Mouse (Mus musculus) lung, postnatal 14 days (tissue): ENCODE measurements around the gene Klhdc3.

ENCODE experiments used
- DNase-seq: peaks from one replicate; pipeline ENCODE4 v3.0.0; 2021

Gene Klhdc3

GRCm38 (mm10) chr17:46680760-46681373, at the start of gene Klhdc3:
Gene Klhdc3, minus strand, starts transcription at chr17:46680914.
- DNase-seq: peak; percentile 98

GRCm38 (mm10) chr17:46728904-46729318, 48.2 kb upstream of the Klhdc3 start, which contains the start of gene Gnmt:
Gene Gnmt, minus strand, starts transcription at chr17:46729168.
- DNase-seq: peak; percentile 62

DNA sequence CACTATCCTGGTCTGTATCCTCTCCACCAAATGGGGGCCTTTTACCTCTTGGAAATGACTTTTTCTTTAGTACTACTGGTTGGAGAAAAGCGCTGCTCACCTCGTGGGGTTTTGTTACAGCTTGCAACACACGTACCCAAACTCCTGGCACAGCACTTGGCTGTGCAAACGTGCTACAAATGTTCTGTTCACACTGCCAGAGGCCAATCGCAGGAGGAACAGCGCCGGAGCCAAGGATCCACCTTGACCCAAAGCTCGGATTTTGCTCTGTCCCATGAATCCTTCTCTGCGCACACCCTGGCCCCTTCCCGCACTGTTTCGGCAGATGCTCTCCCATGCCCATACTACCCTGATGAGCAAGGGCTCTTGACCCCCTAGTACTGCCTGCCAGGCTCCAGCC, 47.8 kb upstream of the Klhdc3 start:
- no peak for DNase-seq

DNA sequence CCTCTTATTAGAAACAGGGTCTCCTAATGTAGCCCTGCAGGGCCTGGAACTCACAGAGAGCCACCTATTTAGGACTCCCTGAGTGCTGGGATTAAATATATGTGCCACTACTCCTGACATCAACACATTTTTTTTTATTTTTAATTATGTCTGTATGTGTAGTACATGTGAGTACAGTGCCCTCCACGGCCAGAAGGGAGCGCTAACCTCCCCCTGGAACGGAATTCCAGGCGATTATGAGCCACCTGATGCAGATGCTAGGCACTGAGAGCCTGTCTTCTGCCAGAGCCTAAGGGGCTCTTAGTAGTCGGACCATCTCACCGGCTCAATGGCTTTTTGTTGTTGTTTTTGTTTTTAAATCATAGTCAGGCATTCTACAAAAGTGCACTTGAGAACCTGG, 47.3 kb upstream of the Klhdc3 start:
- DNase-seq: peak; percentile 51

DNA sequence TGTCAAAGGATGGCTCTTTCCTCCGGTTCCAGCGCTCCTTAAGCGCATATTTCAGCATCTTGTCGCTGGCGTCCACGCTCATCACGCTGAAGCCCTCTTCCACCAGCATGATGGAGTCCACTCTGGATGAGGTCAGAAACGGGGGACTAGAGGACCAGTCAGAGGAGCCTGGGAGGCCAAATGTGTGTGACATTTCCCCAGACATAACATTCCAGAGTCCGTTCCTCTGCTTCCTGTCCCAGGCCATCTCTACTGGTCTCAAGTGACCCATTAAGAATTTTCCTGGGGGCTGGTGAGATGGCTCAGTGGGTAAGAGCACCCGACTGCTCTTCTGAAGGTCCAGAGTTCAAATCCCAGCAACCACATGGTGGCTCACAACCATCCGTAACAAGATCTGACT, 46.6 kb upstream of the Klhdc3 start:
- no peak for DNase-seq

- no peak for DNase-seq
Observed at GRCm38 (mm10) chr17:46725731-46726645, 45.3 kb upstream of the Klhdc3 start.

DNA sequence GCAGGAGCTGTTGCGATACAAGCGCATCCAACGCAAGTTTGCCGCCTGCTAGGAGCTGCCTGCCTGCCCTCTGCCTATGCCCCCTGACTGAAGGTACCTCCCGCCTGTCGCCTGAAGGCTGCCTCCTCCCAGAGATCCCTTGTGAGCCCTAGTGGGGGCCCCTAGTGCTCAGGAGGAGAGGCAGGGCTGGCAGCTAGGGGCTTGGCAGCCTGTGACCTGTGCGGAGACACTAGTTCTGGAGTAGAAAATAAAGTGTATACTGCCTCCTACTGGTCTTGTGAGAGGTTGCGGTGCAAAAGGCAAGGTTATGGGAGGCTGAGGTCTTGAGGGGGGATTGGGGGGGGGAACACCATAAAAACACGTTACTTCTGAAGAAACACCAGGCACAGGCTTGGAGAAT, 44.6 kb upstream of the Klhdc3 start:
- DNase-seq: no peak

GRCm38 (mm10) chr17:46724477-46725084, 43.9 kb upstream of the Klhdc3 start:
- DNase-seq: no peak

DNA sequence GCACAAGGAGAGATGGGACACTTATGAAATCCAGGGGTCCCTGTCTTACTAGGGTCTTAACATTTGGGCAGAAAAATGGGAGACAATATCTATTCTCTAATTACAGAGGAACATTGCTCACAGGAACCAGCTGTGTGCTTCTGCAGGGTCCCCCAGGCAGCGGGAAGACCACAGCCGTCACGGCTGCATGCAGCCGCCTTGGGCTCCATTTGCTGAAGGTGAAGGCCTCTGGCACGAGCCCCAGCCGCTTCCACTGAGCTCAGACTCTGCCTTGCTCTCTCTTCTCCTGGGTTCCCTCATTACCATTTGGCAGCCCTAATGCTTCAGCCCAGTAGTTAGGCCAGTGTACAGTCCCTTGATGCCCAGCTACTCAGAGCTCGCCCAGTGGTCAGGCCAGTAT, 40.4 kb upstream of the Klhdc3 start:
- no peak for DNase-seq

DNA sequence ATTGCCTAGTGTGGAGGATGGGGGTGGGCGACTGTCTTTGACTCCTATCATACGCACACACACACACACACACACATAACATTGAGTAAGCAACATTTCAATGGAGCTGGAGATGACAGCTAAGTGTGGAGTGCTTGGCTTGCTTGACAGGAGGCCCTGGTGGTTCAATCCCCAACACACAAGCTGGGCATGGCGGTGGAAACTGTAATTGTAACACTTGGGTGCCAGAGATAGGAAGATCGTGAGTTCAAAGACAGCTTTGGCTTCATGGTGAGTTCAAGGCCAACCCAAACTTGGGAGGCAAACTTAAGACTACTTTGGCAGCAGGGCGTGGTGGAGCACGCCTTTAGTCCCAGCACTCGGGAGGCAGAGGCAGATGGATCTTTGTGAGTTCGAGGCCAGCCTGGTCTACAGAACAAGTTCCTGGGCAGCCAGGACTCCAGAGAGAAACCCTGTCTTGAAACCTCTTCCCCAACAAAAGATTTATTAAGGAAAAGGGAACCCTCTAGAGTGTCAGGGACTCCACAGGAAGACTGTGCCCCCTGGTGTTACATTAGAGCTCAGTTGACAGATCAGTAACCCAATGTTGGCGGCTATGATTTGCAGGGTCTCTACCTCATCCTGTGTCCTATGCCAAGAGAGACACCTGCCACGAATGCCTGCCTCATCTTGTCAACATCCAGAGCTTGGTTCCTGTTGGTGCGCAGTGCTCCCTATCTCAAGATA, 34.2 kb upstream of the Klhdc3 start:
- DNase-seq: peak; percentile 29

GRCm38 (mm10) chr17:46713849-46714248, 33.1 kb upstream of the Klhdc3 start:
- DNase-seq: no peak

GRCm38 (mm10) chr17:46712442-46712841, 31.7 kb upstream of the Klhdc3 start:
- no peak for DNase-seq

DNA sequence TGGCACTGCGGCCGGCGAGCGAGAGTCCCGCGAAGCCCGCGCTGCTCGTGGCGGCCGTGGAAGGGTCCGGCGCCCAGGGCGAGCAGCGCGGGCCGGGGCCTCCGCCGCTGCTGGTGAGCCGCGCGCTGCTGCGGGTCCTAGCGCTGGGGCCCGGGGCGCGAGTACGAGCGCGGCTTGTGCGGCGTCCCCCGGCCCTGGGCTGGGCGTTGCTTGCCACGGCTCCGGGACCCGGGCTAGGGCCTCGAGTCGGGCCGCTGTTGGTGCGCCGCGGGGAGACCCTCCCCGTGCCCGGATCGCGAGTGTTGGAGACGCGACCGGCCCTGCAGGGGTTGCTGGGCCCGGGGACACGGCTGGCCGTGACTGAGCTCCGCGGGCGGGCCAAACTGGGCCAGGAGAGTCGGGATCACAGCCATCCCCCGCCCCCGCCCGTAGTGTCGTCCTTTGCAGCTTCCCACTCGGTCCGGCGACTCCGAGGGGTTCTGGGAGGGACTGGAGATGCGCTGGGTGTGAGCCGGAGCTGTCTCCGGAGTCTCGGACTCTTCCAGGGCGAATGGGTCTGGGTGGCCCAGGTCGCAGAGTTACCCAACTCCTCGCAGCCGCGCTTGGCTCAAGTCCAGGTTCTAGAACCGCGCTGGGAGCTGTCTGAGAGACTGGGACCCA, 31.0 kb upstream of the Klhdc3 start:
- DNase-seq: peak; percentile 61

DNA sequence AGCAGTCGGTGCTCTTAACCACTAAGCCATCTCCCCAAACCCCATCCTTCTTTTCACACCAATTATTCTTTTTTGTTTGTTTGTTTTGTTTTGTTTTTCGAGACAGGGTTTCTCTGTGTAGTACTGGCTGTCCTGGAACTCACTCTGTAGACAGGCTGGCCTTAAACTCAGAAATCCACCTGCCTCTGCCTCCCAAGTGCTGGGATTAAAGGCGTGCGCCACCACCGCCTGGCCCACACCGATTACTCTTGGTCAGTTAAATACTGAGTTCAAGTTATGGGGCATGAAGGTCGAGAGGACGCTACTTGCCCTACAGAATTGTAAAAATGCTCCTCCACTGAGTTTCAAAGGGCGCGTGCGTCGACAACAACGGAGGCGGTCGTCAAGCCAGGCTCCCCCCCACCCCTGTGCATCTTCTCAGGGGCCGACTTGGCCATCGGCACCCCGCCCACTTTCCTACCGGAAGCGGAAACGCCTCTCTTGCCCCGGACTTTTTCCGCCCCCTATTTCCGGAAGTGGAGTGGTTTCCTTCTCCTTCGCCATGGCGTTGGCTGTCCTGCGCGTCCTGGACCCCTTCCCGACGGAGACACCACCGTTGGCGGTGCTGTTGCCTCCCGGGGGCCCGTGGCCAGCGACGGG, 30.4 kb upstream of the Klhdc3 start, which contains the start of gene Pex6:
Gene Pex6, plus strand, starts transcription at position 505 of the 639 bp plus-strand sequence.
- DNase-seq: peak; percentile 95

GRCm38 (mm10) chr17:46706375-46707089, 25.8 kb upstream of the Klhdc3 start:
- DNase-seq: peak; percentile 17

DNA sequence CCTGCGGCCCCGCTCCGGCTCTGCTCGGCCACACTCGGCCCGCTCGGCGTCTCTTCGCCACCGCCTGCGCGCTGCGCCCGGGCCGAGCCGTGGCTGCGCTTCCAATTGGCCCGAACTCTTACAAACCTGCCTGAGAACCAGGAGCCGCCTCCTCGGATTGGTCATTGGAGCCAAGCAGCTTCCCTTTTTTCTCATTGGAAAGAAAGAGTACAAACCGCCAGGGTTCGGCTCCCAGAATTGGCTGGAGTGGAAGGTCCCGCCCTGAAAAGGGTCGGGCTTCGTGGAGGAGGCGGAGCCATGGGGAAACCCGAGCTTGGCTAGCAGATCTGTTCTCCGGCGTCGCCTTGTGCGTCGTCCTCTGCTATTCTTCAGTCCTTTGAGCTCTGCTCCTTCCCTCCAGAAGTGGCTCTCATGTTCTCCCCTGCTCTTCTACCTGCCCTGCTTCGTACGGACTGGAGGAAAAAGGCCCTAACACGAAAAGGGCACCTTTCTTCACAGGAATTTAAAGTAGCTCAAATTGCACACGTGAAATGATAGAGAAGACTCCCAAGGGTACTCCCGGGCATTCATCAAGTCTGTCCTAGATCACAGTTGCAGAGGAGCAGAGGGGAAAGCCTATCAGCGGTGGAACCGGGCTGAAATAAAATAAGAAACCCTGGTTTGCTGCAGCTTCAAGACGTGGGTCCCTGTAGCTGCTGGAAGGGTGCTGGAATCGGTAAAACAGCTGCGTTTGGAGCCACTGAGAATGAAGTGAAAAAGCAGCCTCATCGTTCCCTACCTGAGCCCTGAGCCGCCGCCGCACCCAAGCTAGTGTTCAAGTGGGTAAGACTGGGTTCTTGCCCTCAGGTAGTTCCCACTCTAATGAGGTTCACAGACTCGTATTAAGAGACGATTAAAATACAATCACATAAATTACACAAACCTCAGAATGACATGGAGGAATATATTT, 24.4 kb upstream of the Klhdc3 start, which contains the start of gene Ppp2r5d:
Gene Ppp2r5d, minus strand, starts transcription at position 225 of the 949 bp plus-strand sequence.
- peak; percentile 96 for DNase-seq

DNA sequence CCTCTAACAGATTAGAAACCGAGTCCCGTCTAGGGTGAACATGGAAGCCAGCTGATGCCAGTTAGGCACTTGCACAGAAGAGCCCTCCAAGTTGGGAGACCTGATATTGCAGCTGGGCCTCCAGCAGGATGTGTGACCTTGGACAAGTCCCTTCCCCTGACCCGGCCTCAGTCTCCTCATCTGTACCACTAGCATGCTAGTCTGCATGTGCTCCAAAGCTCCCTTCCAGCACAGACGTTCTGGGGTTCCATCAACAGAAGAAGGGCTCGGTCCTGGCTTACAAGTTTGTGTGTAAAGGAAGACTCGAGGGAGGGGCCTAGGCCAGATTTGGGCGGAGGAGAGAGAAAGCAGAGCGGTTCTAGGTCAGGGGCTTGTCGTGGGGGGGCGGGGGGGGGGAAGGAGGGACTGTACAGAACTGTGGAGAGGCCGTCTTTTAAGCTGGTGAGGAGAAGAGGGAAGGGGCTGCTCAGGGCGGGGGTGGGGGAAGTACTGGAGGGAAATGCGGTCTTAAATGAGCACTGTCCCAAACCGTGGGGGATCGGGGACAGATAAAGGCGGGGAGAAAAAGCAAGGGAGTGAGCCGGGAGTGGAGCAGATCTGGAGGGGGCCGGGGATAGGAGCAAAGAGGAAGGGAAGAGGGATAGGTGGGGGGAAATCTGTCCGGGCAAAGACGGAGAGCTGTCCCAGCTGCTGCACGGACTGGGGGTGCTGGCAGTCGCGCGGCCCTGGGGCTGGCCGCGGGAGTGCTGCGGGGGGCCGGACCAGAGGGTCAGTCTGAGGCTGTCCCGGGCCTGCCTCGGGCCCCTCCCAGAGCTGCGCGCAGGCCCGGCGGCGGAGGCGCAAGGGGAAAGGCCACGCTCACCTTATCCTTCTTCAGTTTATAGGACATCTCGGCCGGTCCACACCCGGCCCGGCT, 23.5 kb upstream of the Klhdc3 start:
- no peak for DNase-seq

GRCm38 (mm10) chr17:46702506-46702905, 21.8 kb upstream of the Klhdc3 start:
- no peak for DNase-seq

DNA sequence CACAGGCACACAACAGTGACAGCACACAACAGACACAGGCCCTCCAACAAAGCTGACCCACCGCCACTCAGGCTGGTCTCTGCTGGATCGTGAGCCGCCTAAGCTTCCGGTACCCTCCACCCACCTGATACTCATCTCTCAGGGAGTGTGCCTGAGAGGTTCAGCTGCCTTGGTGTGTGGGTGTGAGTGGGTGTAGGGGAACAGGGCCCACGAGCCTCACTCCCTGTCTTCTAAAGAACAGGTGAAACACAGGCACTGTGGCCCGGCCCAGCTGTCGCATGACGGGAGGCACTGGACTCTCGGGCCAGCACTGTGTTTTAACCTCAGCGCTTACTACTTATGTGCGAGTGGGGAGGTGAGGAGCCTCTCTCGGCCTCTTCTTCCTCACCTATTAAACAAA, 21.4 kb upstream of the Klhdc3 start:
- DNase-seq: no peak
